Mouse (Mus musculus) CD8-positive naive resting alpha-beta T cell, adult 2 months (primary cell): ENCODE measurements around the gene Grb7.
A peak's percentile ranks its signal among the peaks of the same experiment; 100 is the strongest.

Experiments
- DNase-seq, 2 experiments: peaks; one replicate each; pipeline ENCODE4 v3.0.0; 2022; ENCODE audit warnings: low read depth in 2 of 2, low spot score in 2 of 2

Gene Grb7

DNA sequence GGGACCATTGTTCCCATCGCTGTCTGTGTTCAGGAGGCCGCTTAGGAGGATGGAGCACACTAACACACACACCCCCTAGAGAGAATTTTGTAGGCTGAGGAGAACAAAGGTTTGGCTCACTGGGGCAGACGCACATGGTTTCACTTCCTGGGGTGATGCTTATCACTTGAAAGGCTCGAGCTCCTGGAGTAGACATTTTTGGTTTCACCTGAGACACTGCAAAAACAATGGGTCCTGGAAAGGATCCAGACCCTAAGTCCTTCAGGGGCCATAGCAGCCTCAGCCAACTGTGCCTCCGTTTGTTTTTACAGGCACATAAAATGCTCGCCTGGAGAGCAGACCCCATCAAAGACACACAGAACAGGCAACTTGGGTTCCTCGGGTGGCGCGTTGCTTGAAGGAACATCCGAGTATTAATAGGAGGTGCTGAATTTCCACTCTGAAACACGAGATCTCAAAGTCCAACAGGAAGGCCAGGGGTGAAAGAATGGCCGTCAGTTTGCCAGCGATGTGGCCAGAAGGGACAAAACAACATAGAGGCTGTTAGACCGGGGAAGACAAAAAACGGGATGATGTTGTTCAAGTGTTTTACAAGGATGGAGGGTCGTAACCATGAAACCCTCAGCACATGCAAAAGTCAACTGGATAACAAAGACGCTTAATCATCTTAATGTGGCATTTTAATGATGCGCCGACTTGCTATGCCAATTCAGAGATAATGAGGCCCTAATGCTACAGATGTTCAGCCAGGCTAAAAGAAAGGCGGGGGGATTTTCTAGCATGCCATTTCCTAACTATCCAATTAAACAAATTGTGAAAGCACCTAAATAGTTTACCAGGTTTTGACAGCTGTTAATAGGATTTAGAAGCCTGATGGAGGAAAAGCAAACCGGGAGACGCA is 51.4 kb downstream of the Grb7 start:
- peak; percentile 46 to 65 for DNase-seq

DNA sequence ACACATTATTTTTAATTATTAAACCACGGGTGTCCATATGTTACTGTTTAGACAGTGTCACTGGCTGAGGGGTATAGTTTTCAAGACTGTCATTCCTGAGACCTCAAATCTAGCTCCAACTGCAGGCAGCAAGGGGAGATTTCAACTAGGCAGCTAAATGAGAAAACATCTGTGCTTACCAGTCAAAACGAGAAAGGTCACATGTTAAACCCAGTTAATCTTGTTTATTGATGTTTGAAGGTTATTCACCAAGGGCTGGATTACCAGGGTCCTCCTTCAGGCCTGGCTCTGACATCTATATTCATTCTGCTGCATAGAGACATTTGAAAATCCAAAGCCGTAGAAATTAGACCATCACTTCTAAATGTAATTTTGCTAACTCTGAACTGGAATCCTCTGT is 58.7 kb downstream of the Grb7 start:
- DNase-seq: no peak
